Mouse (Mus musculus): ENCODE measurements around the gene Znfx1.

DNA sequence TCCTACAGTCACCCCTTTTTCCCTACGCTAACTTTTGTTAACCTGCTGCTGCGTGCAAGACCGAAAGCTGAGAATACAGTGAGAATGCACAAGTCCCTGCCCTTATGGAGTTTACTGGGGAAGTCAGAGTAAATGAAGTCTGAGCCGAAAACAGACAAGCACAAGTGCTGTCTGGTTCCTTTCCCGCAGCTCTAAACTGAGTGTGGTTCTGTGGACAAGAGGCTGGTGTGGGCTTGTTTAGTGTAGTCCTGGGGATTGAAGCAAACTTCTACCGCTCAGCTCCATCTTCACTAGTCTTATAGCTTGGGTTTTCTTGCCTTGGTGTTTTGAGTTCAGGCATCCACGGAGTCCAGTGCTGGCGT, 66.3 kb downstream of the Znfx1 start:
- TF ChIP-seq POLR2A (IDR thresholded peaks at IDR 0.05; ENCODE audit: borderline replicate concordance, control insufficient read depth, low read depth, low read length) = no peak
- TF ChIP-seq CTCF (IDR thresholded peaks at IDR 0.05; ENCODE audit: control insufficient read depth, insufficient read depth, low read length) = no peak
